Mouse (Mus musculus) erythroblast, embryonic 14.5 days (primary cell): ENCODE results near the gene Sgcd.

Experiments
- GATA1 ChIP-seq: IDR thresholded peaks from 2 replicates; pipeline ENCODE4 v1.6.1; 2012; ENCODE audit warnings: low read length, inconsistent platforms, mixed read lengths
- TAL1 ChIP-seq: IDR thresholded peaks from 3 replicates; pipeline ENCODE4 v1.6.1; 2012; ENCODE audit warnings: low read length, inconsistent platforms, mixed read lengths

GRCm38 (mm10) chr11:47378843-47379629 is 609.7 kb downstream of the Sgcd start:
- no peak for TF ChIP-seq GATA1
- TF ChIP-seq TAL1: no peak
